Mouse (Mus musculus) right cerebral cortex, postnatal 14 days (tissue): Measurements from ENCODE around the gene Rhot1.
"Not testable (repeated sequence)": the region's sequence is repeated elsewhere in the genome, so short reads cannot be mapped to it uniquely, and the experiment has no call there.

Experiments used
- DNase-seq: peaks from one replicate; pipeline ENCODE4 v3.0.0; 2022

Gene Rhot1

GRCm38 (mm10) chr11:80196351-80196750 lies 12.5 kb upstream of the Rhot1 start:
- no peak for DNase-seq

- DNase-seq = no peak
Observed at GRCm38 (mm10) chr11:80199316-80199715, 9.5 kb upstream of the Rhot1 start.

GRCm38 (mm10) chr11:80199773-80200172 lies 9.0 kb upstream of the Rhot1 start:
- DNase-seq = no peak

- no peak for DNase-seq
Observed at GRCm38 (mm10) chr11:80200326-80200725, 8.5 kb upstream of the Rhot1 start.

GRCm38 (mm10) chr11:80202296-80202695 lies 6.5 kb upstream of the Rhot1 start:
- DNase-seq = no peak

GRCm38 (mm10) chr11:80204037-80204436 lies 4.8 kb upstream of the Rhot1 start:
- DNase-seq = no peak

- no peak for DNase-seq
Observed at GRCm38 (mm10) chr11:80204941-80205340, 3.9 kb upstream of the Rhot1 start.

GRCm38 (mm10) chr11:80208465-80208859 lies 357 bp upstream of the Rhot1 start:
- no peak for DNase-seq

GRCm38 (mm10) chr11:80210321-80210720 lies 1.5 kb downstream of the Rhot1 start:
- DNase-seq = no peak

GRCm38 (mm10) chr11:80212282-80212681 lies 3.5 kb downstream of the Rhot1 start:
- no peak for DNase-seq

GRCm38 (mm10) chr11:80215291-80215690 lies 6.5 kb downstream of the Rhot1 start:
- no peak for DNase-seq

GRCm38 (mm10) chr11:80218657-80219293 lies 10.0 kb downstream of the Rhot1 start:
- DNase-seq = no peak

GRCm38 (mm10) chr11:80230066-80230465 lies 21.2 kb downstream of the Rhot1 start:
- DNase-seq = not testable (repeated sequence)

GRCm38 (mm10) chr11:80237278-80237677 lies 28.5 kb downstream of the Rhot1 start:
- no peak for DNase-seq

GRCm38 (mm10) chr11:80238306-80238705 lies 29.5 kb downstream of the Rhot1 start:
- no peak for DNase-seq

- DNase-seq = no peak
Observed at GRCm38 (mm10) chr11:80247026-80247425, 38.2 kb downstream of the Rhot1 start.

GRCm38 (mm10) chr11:80248531-80248930 lies 39.7 kb downstream of the Rhot1 start:
- DNase-seq = no peak

GRCm38 (mm10) chr11:80264137-80264536 lies 55.3 kb downstream of the Rhot1 start:
- no peak for DNase-seq

GRCm38 (mm10) chr11:80271096-80271495 lies 62.3 kb downstream of the Rhot1 start:
- DNase-seq = no peak

GRCm38 (mm10) chr11:80275011-80275410 lies 66.2 kb downstream of the Rhot1 start:
- DNase-seq = no peak

- no peak for DNase-seq
Observed at GRCm38 (mm10) chr11:80278054-80278453, 69.2 kb downstream of the Rhot1 start.

- DNase-seq = no peak
Observed at GRCm38 (mm10) chr11:80283786-80284185, 75.0 kb downstream of the Rhot1 start.

- no peak for DNase-seq
Observed at GRCm38 (mm10) chr11:80284641-80285040, 75.8 kb downstream of the Rhot1 start.

- peak; percentile 67 for DNase-seq
Observed at GRCm38 (mm10) chr11:80287150-80287549, 78.3 kb downstream of the Rhot1 start.

GRCm38 (mm10) chr11:80289701-80290445 lies 81.1 kb downstream of the Rhot1 start:
- peak; percentile 43 for DNase-seq
